Mouse (Mus musculus) lung, adult 18-20 months (tissue): ENCODE measurements around the gene Perm1.
A peak's percentile ranks its signal among the peaks of the same experiment; 100 is the strongest.

Source experiments
- DNase-seq, 2 experiments: peaks; one replicate each; pipeline ENCODE4 v3.0.0; 2022; ENCODE audit warnings: mixed read lengths in 2 of 2

The Perm1 gene

GRCm38 (mm10) chr4:156215649-156216048 lies at the start of gene Perm1:
Gene Perm1, plus strand, starts transcription at chr4:156215868.
- DNase-seq, result peak; percentile 65 to 75

- no peak for DNase-seq
Observed at GRCm38 (mm10) chr4:156166477-156166876, 49.2 kb upstream of the Perm1 start.

- DNase-seq, result no peak
Observed at GRCm38 (mm10) chr4:156168611-156169010, 47.1 kb upstream of the Perm1 start.

- DNase-seq, result no peak
Observed at GRCm38 (mm10) chr4:156169129-156169528, 46.5 kb upstream of the Perm1 start.

GRCm38 (mm10) chr4:156171828-156172227 lies 43.8 kb upstream of the Perm1 start:
- no peak for DNase-seq

- DNase-seq, result no peak
Observed at GRCm38 (mm10) chr4:156177630-156178029, 38.0 kb upstream of the Perm1 start.

GRCm38 (mm10) chr4:156183747-156184146 lies 31.9 kb upstream of the Perm1 start:
- no peak for DNase-seq

- DNase-seq, result no peak
Observed at GRCm38 (mm10) chr4:156184291-156184954, 31.2 kb upstream of the Perm1 start.

GRCm38 (mm10) chr4:156185456-156185949 lies 30.2 kb upstream of the Perm1 start:
- DNase-seq, result no peak

GRCm38 (mm10) chr4:156185950-156186850 lies 29.5 kb upstream of the Perm1 start:
- no peak for DNase-seq

- DNase-seq, result no peak
Observed at GRCm38 (mm10) chr4:156188162-156188810, 27.4 kb upstream of the Perm1 start.

GRCm38 (mm10) chr4:156188811-156189323 lies 26.8 kb upstream of the Perm1 start:
- DNase-seq, result peak; percentile 46 to 65

- peak; percentile 88 to 92 for DNase-seq
Observed at GRCm38 (mm10) chr4:156192421-156193199, 23.1 kb upstream of the Perm1 start.

- peak; percentile 74 to 85 for DNase-seq
Observed at GRCm38 (mm10) chr4:156193200-156193590, 22.5 kb upstream of the Perm1 start.

- no peak for DNase-seq
Observed at GRCm38 (mm10) chr4:156193906-156194305, 21.8 kb upstream of the Perm1 start.

GRCm38 (mm10) chr4:156194346-156194745 lies 21.3 kb upstream of the Perm1 start:
- no peak for DNase-seq

GRCm38 (mm10) chr4:156195927-156196870 lies 19.5 kb upstream of the Perm1 start:
- peak; percentile 64 to 76 for DNase-seq

- DNase-seq, result peak; percentile 71 to 77
Observed at GRCm38 (mm10) chr4:156197131-156197828, 18.4 kb upstream of the Perm1 start, which contains the start of gene Agrn. Gene Agrn, minus strand, starts transcription at chr4:156197488.

- DNase-seq, result peak; percentile 90 to 94
Observed at GRCm38 (mm10) chr4:156197829-156198205, 17.9 kb upstream of the Perm1 start.
